Mouse (Mus musculus): ENCODE results near the gene Lrrc25.
"Not testable (repeated sequence)": the region's sequence is repeated elsewhere in the genome, so short reads cannot be mapped to it uniquely, and the experiment has no call there.

Lrrc25 gene

DNA sequence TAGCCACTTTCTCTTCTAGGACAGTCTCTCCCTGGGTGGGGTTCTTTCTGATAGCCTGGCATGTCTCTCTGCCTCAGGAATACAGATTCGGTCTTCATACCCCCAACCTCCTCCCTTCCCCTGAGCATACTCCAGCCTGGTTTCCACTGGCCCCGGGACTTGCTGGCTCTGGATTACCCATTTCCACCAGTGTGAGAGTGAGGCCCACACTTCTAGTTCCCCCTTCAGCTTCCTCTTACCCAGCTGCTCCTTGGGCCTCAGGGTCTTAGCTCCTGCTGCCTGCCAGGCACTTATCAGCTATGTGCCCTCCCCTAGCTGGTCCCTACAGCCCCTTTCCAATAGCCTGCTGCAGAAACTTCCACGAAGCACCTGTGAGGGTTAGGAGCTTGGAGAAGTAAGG is at the start of gene Lrrc25:
Gene Lrrc25, plus strand, starts transcription at position 262 of the 400 bp plus-strand sequence.
- ATAC-seq (ENCODE audit: low TSS enrichment) = no peak

DNA sequence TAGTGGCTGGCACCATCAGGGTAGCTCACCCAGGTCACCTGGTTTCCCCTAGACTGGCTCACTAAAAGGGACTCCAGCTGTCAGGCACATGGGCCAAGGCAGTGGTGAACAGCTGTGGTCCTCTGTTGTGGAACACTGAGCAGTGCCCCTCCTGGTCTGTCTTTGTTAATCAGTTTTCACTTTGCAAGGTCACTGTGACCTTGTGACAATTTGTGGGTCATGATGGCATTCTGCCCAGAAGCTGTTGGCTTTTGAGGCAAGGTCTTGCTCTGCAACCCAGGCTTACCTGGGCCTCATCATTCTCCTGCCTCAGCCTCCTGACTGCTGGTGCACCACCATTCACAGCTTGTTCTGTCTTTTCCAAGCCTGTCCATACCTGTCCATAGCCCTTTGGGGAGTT is 45.6 kb upstream of the Lrrc25 start:
- ATAC-seq (ENCODE audit: low TSS enrichment) = no peak

DNA sequence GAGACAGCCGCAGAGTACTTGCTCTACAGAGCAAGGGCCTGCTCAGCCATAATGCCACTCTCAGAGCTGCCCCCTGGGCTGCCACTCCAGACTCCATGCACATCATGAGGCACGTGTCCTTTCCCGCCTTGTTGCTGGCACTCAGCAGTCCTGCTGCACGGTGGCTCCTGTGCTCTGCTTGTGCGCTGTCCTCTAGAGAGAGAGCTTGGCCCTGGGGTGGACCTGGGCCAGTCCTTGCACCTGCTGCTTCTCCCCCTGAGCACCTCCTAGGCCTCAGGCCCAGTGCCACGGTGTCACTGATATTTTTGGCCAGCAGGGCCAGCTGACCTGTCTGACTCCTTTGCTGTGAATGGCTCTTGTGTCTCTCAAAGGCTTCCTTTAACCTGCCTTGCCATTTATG is 45.0 kb upstream of the Lrrc25 start:
- ATAC-seq (ENCODE audit: low TSS enrichment) = no peak

DNA sequence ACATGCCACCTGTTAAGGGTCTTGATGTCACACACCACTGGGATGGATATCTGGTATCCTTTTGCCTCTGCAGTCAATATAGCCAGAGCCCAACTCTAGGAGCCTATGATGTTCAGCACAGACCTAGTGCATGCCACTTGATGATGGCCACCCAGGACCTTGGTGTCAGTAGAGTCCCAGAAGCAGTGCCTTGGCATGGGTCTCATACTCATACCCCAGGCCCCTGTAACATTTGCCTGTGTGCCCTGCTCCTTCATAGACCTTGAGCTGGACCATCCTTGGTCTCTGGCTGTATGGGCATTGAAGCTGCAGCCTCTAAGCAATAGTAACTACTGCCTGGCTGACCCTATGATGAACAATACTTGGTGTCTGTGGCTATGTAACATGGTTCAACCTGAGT is 41.7 kb upstream of the Lrrc25 start:
- no peak for ATAC-seq (ENCODE audit: low TSS enrichment)

DNA sequence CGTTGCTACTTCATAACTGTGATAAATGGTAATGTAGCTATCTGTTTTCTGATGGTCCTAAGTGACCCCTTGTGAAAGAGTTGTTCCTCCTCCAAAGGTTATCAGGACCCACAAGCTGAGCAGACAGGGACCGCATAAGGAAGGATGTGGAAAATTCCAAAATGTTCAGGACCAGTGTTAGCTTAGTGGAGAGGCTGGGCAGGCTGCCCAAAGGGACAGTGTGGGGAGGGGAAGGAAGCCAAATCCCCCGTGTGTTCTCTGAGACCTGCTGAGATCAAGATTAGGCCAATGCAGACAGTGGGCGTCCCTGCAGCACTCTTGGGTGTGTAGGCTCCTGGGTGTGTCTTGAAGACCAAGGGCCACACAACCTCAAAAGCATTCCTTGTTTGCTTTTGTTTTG is 41.0 kb upstream of the Lrrc25 start:
- 0 out of 2 replicates have a peak, but pooled peaks have one; percentile 21 for ATAC-seq (ENCODE audit: low TSS enrichment)

DNA sequence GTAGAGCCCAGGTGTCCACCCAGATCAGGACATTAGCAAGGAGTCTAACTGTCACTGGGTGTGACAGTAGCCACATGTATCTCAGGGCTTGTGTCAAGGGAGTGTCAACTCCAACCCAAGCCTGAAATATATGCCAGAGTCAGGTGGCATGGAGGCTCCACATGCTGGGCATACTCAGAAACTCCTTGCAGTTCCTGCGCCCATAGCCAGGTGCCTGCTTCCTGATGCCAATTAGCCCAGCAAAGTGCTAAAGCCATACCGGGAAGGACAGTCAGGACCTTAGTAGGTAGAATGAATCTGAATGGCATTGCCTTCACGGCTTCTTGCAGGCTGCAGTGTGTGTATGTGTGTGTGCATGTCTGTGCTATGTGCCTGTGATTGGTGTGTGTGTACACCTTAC is 38.7 kb upstream of the Lrrc25 start:
- ATAC-seq (ENCODE audit: low TSS enrichment) = no peak

DNA sequence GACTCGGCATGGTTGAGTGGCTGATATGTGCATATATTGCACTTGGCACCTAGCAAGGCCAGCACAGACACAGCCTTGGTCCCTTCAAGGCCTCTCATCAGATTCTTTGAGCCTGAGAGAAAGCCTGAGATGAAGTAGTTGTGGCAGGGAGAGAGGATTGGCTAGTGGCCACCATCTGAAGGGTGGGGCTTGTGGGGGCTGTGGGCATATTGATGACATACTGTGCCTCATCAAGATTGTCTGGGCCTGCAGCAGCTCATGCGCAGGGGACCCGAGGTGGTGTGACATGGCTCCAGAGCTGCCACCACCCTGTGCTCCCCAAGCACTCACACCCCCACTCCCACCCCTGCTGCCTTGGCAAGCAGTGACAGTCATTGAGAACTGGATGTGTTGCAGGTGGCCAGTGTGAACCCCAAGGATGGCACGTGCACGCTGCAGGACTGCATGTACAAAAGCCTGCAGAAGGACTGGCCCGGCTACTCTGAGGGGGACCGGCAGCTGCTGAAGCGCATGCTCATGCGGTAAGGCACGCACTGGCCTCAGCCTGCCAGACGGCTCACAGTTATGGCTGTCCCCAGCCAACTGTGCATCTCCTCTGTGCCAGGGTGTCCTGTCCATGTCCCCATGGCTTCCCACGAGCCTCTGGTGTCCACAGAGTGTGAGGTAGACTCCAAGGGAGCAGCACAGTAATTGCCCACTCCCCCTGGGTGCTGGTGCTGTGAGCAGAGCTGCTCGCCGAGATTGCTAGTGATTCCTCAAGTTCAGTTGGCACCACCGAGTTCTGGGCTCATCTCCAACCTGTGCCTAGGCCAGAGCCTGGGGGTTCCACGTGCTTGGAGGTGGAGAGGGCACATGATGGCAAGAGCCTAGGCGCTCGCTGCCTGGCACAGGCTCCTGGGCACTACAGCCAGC is 32.2 kb upstream of the Lrrc25 start:
- ATAC-seq (ENCODE audit: low TSS enrichment) = peak; percentile 46

DNA sequence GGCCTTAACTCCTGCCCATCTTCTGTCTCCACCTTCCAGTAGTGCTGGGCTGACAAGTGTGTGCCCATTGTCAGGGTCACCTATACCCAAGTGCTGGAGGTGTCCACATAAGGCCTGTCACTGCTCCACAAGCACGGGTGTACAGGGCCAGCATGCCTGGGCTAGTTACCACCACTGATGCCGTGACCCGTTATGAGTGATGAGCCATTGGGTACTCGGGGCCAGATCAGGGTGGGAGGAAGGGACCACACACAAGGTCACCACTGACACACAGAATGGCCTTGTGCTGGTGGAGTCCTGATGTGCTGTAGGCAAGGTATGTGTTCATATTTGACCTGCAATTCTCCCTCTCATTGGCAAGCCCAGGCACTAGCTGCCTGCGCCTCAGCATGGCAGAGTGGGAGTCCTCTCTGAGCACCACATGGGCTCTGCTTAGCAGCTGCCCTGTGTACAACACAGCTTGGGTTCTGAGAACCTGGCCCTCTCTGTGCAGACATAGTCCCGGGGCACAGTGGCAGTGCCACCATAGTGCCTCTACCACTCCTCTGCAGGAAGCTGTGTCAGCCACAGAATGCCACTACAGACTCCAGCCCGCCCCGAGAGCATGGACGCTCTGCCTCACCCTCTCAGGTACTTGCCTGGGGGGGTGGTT is 31.2 kb upstream of the Lrrc25 start:
- peak; percentile 12; the same call in 1 of the 2 replicates for ATAC-seq (ENCODE audit: low TSS enrichment)

DNA sequence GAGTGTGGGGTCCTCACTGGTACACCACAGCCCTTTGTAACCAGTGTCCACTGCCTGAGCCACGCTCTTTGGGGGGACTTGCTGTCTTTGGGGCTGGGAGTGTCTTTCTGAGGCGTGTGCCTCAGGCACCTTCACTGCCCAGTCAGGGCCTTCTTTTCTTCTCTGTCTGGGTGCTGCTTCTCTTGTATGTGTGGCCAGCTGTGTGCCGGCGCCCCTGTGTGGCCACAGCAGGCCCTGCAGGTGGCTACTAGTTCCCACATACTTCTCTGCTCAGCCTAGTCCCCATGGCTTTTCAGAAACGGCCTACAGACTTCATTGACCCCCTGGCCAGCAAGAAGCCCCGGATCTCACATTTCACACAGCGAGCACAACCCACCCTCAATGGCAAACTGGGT is 30.7 kb upstream of the Lrrc25 start:
- peak; percentile 78 for ATAC-seq (ENCODE audit: low TSS enrichment)

DNA sequence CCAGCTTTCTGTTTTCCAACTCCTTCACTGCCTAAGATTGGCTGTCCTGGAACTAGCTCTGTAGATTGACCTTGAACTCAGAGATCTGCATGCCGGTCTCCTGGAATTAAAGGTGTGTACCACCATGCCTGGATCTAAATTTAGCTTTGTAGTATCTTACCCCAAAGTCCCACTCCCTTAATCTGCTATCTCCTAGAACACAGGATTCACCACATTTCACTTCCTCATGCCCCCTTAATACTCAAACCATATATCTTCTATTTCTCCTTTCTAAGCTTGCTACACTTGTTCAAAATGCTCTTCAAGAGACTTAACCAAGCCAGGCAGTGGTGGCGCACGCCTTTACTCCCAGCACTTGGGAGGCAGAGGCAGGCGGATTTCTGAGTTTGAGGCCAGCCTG is 28.0 kb upstream of the Lrrc25 start:
- not testable (repeated sequence) for ATAC-seq (ENCODE audit: low TSS enrichment)

DNA sequence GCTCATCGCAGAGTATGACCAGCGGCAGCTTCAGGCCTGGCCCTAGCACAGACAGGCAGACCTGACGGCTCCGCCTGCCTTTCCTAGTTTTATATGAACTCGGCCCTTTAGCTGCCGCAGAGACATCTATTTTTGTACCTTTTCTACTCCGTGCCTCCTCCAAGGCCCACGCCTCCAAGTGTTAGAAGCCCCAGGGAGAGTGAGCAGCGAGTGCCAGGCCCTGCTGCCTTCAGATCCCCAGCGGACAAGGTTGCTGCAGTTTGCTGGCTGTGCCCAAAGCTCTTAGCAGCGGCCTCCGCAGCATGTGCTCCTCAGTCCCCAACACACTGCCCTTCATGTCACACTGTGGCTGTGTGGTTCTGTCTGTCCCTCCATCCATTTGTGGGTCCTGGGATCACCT is 24.4 kb upstream of the Lrrc25 start:
- ATAC-seq (ENCODE audit: low TSS enrichment) = peak; percentile 48

DNA sequence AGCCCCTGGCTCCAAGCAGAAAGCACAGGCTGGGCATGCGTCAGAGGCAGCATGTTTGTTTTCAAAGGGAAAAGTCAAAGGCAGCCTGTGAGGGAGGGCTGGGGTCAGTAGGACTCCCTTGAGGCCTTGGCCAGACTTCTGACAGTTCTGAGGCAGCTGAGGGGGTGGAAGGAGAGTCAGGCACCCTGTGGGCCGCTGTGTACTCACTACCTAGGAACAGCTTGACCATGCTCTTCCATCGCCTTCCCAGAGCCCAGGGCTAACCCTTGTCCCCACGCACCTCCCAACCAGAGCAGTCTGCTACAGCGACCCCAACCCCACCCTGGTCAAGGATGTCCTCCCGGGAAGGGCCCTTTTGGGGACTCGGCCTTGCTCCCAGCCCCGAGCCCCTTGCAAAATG is 22.8 kb upstream of the Lrrc25 start:
- ATAC-seq (ENCODE audit: low TSS enrichment) = no peak

DNA sequence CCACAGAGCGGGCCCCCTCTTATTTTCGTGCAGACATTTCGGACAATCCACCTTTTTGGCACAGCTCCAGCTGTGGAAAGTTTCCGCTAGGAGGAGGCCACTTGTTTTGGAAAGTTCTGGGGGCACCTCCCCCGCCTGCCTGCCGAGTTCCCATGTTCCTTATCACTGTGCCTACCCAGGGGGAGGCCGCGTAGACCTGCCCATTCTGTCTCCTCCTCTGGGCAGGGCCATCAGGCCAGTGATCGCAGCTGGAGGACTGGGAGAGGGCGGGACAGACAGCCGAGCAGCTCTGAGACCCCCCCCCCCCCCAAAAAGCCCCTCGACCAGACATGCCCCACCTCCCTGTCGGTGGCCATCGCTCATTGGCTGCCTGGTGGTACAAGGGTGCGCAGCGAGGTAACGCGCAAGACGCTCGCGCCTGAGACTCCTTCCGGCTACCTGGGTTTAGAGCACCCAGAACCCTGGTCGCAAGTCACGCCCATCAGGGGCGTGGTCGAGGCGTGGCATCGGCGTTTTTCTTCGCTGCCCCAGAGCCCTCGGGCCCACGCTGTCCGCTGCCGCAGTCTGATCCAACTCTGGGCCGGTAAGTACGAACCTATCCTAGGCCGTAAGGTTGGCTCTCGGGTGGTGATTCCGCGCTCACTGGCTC is 21.9 kb upstream of the Lrrc25 start, which contains the start of gene Isyna1:
Gene Isyna1, plus strand, starts transcription at position 413 of the 649 bp plus-strand sequence.
- ATAC-seq (ENCODE audit: low TSS enrichment) = peak; percentile 42

DNA sequence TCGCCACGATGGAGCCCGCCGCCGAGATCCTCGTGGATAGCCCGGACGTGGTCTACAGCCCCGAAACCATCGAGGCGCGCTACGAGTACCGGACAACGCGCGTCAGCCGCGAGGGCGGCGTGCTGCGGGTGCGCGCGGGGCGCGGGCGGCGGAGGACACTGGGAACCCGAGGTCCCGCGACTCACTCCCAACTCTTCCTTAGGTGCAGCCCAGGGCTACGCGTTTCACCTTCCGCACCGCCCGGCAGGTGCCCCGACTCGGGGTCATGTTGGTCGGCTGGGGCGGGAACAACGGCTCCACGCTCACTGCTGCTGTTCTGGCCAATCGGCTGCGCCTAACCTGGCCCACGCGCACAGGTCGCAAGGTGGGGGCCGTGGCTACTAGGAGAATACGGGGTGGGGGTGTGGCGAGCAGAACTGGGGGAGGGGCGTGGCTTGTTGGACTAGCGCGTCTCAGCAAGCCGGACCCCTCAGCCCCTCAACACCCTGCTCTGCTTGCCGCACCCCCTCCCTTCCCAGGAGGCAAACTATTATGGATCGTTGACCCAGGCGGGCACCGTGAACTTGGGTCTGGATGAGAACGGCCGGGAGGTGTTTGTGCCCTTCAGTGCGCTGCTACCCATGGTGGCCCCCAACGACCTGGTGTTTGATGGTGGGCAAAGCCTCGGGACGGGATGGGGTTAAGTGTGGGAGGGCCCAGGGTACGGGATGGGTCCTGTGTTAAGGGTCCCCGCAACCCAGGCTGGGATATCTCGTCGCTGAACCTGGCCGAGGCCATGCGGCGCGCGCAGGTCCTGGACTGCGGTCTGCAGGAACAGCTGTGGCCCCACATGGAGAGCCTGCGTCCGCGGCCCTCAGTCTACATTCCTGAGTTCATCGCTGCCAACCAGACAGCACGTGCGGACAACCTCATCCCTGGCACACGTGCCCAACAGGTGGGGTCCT is 21.1 kb upstream of the Lrrc25 start:
- 0 out of 2 replicates have a peak, but pooled peaks have one; percentile 3 for ATAC-seq (ENCODE audit: low TSS enrichment)

DNA sequence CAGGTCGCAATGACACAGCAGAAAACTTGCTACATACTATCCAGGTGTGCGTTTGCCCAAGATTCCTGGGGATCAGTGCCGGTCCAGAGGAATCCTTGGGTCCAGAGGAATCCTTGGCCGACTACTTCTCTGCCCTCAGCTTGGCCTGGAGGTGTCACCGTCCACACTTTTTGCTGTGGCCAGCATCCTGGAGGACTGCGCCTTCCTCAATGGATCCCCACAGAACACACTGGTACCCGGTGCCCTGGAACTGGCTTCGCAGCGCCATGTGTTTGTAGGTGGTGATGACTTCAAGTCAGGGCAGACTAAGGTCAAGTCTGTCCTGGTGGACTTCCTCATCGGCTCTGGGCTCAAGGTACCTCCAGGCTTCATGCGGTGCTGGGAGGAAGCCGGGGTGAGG is 20.1 kb upstream of the Lrrc25 start:
- ATAC-seq (ENCODE audit: low TSS enrichment) = no peak

DNA sequence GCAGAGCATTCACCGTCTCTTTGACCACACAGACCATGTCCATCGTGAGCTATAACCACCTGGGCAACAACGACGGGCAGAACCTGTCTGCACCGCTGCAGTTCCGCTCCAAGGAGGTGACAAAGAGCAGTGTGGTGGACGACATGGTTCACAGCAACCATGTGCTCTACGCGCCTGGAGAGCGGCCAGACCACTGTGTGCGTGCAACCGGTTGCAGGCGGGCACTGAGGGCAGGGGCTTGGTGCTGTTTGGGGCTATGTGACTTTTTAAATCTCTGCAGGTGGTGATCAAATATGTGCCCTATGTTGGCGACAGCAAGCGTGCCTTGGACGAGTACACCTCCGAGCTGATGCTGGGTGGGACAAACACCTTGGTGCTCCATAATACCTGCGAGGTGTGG is 19.7 kb upstream of the Lrrc25 start:
- no peak for ATAC-seq (ENCODE audit: low TSS enrichment)

DNA sequence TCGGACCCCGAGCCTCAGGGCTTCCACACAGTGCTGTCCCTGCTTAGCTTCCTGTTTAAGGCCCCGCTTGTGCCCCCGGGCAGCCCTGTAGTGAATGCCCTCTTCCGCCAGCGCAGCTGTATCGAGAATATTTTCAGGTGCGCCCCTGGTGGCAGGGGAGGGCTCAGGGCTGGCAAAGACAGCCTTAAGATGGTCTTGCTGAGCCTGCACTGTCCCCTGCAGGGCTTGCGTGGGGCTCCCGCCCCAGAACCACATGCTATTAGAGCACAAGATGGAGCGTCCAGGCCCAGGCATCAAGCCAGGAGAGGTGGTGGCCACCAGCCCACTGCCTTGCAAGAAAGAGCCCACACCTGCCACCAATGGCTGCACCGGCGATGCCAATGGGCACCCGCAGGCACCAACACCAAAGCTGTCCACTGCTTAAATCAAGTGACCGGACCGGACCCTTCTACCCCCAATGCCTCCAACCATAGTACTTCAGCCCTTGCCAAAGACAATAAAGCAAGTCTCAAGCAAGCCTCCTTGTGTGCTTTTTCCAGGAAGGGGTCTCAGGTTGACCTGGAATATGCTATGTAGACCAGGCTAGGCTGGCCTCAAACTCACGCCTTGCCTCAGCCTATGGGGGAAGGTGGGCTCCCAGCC is 19.1 kb upstream of the Lrrc25 start:
- no peak for ATAC-seq (ENCODE audit: low TSS enrichment)

DNA sequence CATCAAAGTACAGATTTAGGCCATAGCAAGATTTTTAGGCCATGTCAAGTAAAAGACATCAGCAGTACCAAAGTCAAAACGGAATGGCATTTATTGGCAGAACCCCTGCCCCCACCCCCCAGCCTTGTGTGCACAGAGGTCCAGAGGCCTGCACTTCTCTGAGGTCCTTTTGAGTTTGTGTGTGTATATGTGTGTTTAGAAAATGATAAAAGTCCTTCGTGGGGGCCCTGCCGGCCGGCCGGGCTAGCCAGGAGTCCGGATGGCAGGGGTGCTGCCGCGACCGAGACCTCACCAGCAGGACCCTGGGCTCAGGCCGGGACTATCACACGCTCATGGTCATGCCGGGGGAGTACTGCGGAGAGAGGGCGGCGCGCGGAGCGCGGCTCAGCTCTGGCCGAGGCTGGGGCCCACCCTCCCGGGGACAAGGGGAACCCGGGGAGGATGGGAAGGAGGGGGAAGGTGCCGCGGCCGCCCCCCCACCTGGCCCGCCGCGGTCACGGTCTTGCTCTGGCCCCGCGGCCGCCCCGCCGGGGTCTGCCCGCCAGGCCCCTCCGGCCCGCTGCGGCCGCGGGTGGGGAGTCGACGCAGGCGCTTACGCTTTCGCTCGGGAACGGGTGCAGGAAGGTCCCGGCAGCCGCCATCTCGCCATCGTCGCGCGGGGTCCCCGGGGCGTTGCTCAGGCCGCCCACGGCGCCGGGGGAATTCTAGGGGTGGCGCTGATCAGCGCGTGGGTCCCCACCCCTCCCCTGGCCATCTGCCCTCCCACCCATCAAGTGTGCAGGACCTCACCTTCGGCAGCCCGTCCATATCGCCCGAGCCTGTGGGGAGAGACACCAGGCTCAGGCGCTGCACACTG is 18.3 kb upstream of the Lrrc25 start:
- ATAC-seq (ENCODE audit: low TSS enrichment) = no peak

DNA sequence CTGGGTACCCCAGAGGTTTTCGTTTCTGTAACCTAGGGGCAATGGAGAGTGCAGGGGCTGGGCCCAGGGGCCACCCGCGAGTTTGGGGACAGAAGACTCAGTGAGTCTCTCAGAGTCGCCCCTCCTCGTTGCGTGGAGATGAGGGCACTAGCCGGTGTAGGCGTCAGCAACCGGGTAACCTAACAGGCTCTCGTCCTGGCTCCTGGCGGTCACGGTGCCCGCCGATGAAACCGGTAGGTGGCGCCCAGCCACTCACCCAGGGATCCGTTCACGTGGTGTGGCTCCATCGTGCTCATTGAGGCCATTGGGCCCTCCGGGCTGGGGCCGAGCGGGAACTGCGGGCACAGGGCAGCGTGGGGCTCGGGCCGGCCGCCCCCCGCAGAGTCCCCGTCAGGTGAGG is 17.7 kb upstream of the Lrrc25 start:
- ATAC-seq (ENCODE audit: low TSS enrichment) = peak; percentile 64

DNA sequence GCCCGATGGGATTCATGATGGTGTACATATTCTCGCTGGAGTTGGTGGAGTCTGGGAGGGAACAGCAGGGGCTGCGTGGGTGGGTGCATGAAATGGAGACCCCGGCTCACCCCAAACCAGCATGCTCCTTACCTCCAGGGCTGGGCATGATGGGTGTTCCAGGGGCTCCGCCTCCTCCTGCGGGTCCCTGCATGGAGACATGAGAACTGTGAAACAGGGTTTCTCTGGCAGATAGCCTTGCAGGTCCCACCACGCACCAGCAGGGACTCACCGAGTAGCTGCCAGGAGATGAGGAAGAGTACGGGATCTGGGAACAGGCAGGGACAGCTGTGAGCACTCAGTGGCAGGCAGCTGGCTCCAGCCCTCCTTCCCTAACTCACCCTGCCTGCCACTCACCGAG is 17.2 kb upstream of the Lrrc25 start:
- ATAC-seq (ENCODE audit: low TSS enrichment) = peak; percentile 1; the same call in 1 of the 2 replicates

Measured in frontal cortex, adult (tissue).